Mouse (Mus musculus): ENCODE data around the gene Pak3. TPM values are rescaled to one million over a fixed set of nuclear protein-coding genes. Genes with fewer than 3 reads are reported as not detected.
"Not testable (repeated sequence)": the region's sequence is repeated elsewhere in the genome, so short reads cannot be mapped to it uniquely, and the experiment has no call there.

The Pak3 gene
- polyA plus RNA-seq (2015; fragmentation: Nextera tagmentation; extraction: Ambion mirVana): 1.1 and 1.3 TPM in 2 replicates

DNA sequence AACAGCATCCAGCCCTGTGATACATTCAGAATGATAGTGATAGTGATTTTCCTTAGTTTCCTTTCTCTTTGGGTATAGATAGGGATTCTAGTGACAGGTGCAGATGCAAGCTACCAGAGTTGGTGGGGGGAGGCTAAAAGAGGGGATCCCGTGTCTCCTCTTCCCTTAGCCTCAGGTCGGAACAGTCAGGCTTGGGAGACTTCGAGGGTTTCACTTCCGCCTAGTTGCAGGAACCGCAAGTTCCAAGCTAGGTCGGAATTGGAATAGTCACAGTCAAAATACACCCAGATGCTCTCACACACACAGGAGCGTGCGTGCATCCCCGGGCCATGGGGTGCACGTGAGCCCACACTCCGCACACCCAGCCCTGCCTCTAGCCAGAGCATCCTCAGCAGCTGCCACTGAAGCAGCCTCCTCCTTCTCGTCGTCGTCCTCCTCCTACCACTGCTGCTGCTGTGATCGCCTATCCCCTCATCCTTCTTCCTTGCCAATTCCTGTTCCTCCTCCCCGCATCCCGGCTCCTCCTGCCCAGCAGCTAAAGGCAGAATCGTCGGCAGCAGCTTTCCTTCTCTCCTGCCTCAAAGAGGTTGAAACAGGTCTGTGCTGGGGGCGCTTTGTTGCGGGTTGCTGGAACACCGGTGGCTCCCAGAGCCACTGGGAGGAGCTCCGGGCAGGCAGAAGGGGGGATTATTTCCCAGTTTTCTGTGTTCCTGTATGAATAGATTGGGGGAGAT lies at the start of gene Pak3:
Gene Pak3 (plus strand): TSS at position 424 of the 734 bp plus-strand sequence.
- H3K36me3 ChIP-seq (ENCODE audit: insufficient read depth, low read length): no peaks in the 10 kb centered on the region
- TF ChIP-seq EP300 (IDR thresholded peaks at IDR 0.05): no peak
- no peak for TF ChIP-seq CTCF (IDR thresholded peaks at IDR 0.05)

DNA sequence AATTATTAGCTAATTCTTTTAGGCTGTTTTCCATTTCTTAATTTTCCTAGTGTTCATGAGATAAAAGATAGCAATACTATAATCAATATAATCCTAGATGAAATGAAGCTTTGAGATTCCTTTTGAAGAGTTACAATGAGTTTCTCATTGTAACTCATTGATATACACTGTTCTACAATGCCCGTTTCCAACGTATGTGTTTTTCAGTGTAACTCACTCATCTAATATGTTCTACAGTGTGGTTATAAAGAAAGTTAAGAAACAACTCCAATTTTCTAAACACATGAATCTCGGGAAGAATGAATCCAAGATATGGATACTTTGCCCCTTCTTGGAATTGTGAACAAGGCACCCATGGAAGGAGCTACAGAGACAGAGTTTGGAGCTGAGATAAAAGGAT lies 35.5 kb upstream of the Pak3 start:
- DNase-seq (ENCODE audit: low spot score): peak; percentile 100
- no peaks in the 10 kb centered on the region for H3K9me3 ChIP-seq (ENCODE audit: low read length)
- H3K4me3 ChIP-seq (ENCODE audit: low read depth, low read length): no peak overlapping the region
- H3K9ac ChIP-seq (replicated peaks; ENCODE audit: low read depth): no peak overlapping the region
- no peaks in the 10 kb centered on the region for H3K36me3 ChIP-seq (ENCODE audit: insufficient read depth, low read length)
- no peak overlapping the region for H3K27ac ChIP-seq (ENCODE audit: low read length)
- no peak overlapping the region for H3K4me2 ChIP-seq (replicated peaks; ENCODE audit: low read depth, low read length)
- TF ChIP-seq CTCF (IDR thresholded peaks at IDR 0.05) (no peak), EP300 (IDR thresholded peaks at IDR 0.05) (no peak)
- 62% methylated on average over 3 of the region's 3 CpGs for WGBS
- no peaks in the 10 kb centered on the region for H3K4me1 ChIP-seq (ENCODE audit: insufficient read depth, low read depth, low read length)
- ATAC-seq: peak; percentile 100
- H3K27me3 ChIP-seq (replicated peaks; ENCODE audit: insufficient read depth, low read length): no peaks in the 10 kb centered on the region

More for the DNA sequence above, at the start of gene Pak3:
- Histone ChIP-seq H3K9me3 (ENCODE audit: low read length) (no peaks in the 10 kb centered on the region), H3K27me3 (replicated peaks; ENCODE audit: insufficient read depth, low read length) (no peaks in the 10 kb centered on the region), H3K4me2 (replicated peaks; ENCODE audit: low read depth, low read length) (peak within 1 kb of the TSS; percentile 28; the same call in 1 of the 2 replicates), H3K4me3 (ENCODE audit: low read depth, low read length) (0 out of 2 replicates have a peak within 1 kb of the TSS, but pooled peaks have one; percentile 3), H3K27ac (ENCODE audit: low read length) (no peak within 1 kb of the TSS), H3K4me1 (ENCODE audit: insufficient read depth, low read depth, low read length) (no peaks in the 10 kb centered on the region), H3K9ac (replicated peaks; ENCODE audit: low read depth) (no peak within 1 kb of the TSS)
- 15% methylated on average over 20 of the region's 23 CpGs for WGBS
- DNase-seq (ENCODE audit: low spot score) (no peak), ATAC-seq (no peak)

DNA sequence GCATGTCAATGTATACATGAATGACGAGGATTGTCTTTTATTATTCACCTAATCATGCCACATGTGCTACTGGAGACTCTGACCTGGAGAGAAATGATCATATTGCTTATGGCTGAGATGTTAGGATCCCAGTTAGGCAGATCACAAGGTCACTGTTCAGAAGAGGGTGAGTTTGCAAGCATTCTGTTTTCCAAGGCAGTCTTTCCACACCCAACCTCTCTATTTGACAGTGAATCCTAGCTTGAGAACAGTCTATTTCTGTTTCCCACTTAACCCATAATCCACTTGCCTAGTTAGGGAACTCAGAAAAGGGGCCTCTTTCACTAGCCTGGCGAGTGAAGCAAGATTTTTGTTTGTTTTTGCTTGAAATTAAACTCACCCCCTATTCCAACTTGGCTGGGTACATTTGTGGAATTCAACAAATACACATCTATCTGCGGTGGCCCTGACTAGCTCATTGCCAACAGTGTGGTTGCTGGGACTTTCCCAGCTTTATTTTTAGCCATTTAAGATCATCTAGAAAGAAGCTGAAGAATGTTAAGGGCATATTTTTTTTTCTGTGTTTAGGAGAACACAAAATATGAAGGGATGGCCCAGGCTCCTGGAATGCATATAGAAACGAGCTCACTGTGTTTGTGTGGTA lies 17.2 kb upstream of the Pak3 start:
- Histone ChIP-seq H3K27me3 (replicated peaks; ENCODE audit: insufficient read depth, low read length) (no peaks in the 10 kb centered on the region), H3K9me3 (ENCODE audit: low read length) (no peaks in the 10 kb centered on the region), H3K36me3 (ENCODE audit: insufficient read depth, low read length) (no peaks in the 10 kb centered on the region), H3K4me3 (ENCODE audit: low read depth, low read length) (no peak overlapping the region), H3K4me1 (ENCODE audit: insufficient read depth, low read depth, low read length) (no peaks in the 10 kb centered on the region), H3K27ac (ENCODE audit: low read length) (no peak overlapping the region), H3K4me2 (replicated peaks; ENCODE audit: low read depth, low read length) (no peak overlapping the region), H3K9ac (replicated peaks; ENCODE audit: low read depth) (no peak overlapping the region)
- TF ChIP-seq CTCF (IDR thresholded peaks at IDR 0.05) (no peak), EP300 (IDR thresholded peaks at IDR 0.05) (no peak)
- ATAC-seq (no peak), DNase-seq (ENCODE audit: low spot score) (peak; percentile 9)
- 34% methylated on average over 4 of the region's 4 CpGs for WGBS

DNA sequence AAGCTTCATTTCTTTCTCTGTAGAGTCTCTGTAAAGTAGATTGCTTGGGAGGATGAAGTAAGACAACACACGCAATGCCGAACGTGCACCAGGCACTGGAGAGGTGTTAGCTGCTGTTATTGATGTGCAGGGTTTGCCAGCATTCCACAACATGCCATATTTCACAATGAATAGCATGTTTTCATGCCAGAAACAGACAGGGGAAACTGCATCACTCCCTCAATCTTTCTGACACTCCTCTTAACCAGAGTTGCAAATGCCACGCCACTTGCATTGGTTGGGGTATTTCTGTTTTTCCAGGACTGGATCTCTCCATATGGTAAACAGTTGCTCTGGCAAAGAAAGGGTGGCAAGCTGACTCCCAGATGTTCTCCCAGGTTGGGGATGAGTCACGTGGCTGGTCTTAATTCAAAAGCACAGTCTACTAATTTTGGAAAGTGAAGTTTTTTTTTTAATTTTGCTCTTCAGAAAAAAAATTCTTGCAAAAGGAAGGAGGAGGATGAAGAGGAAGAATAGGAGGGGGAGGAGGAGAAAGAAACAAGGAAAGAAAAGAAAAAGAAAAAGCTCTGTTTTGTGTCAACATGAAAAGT lies 16.5 kb upstream of the Pak3 start:
- H3K4me1 ChIP-seq (ENCODE audit: insufficient read depth, low read depth, low read length): no peaks in the 10 kb centered on the region
- DNase-seq (ENCODE audit: low spot score): no peak
- no peak overlapping the region for H3K9ac ChIP-seq (replicated peaks; ENCODE audit: low read depth)
- H3K4me2 ChIP-seq (replicated peaks; ENCODE audit: low read depth, low read length): no peak overlapping the region
- WGBS: 31% methylated on average over 5 of the region's 5 CpGs
- H3K27me3 ChIP-seq (replicated peaks; ENCODE audit: insufficient read depth, low read length): no peaks in the 10 kb centered on the region
- no peak overlapping the region for H3K4me3 ChIP-seq (ENCODE audit: low read depth, low read length)
- no peak for TF ChIP-seq CTCF (IDR thresholded peaks at IDR 0.05)
- TF ChIP-seq EP300 (IDR thresholded peaks at IDR 0.05): no peak
- no peaks in the 10 kb centered on the region for H3K9me3 ChIP-seq (ENCODE audit: low read length)
- H3K27ac ChIP-seq (ENCODE audit: low read length): no peak overlapping the region
- ATAC-seq: no peak
- no peaks in the 10 kb centered on the region for H3K36me3 ChIP-seq (ENCODE audit: insufficient read depth, low read length)

DNA sequence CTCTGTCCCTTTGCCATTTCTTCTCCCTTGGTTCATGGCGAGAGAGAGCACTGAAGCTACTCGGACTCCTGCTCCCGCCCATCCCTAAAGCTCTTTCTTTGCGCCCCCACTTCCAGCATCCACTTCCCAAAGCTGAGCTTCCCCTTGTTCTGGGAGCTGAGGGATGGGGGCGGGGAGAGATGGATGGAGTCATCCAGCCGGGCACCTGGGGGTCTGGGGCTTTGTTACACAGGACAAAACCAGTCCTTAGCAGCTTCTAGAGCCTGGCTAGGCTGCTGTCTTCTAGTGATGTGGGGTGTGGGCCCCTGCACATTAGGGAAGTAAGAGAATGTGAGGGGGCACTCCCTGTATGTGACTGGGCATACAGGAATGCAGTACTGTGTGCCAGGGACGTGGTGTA lies 526 bp downstream of the Pak3 start:
- no peaks in the 10 kb centered on the region for H3K9me3 ChIP-seq (ENCODE audit: low read length)
- no peak overlapping the region for H3K27ac ChIP-seq (ENCODE audit: low read length)
- H3K27me3 ChIP-seq (replicated peaks; ENCODE audit: insufficient read depth, low read length): no peaks in the 10 kb centered on the region
- DNase-seq (ENCODE audit: low spot score) (no peak), ATAC-seq (peak; percentile 67)
- peak overlapping the region; percentile 28; the same call in 1 of the 2 replicates for H3K4me2 ChIP-seq (replicated peaks; ENCODE audit: low read depth, low read length)
- H3K9ac ChIP-seq (replicated peaks; ENCODE audit: low read depth): no peak overlapping the region
- no peaks in the 10 kb centered on the region for H3K36me3 ChIP-seq (ENCODE audit: insufficient read depth, low read length)
- WGBS: 16% methylated on average over 5 of the region's 7 CpGs
- no peaks in the 10 kb centered on the region for H3K4me1 ChIP-seq (ENCODE audit: insufficient read depth, low read depth, low read length)
- 0 out of 2 replicates have a peak overlapping the region, but pooled peaks have one; percentile 3 for H3K4me3 ChIP-seq (ENCODE audit: low read depth, low read length)
- TF ChIP-seq EP300 (IDR thresholded peaks at IDR 0.05) (no peak), CTCF (IDR thresholded peaks at IDR 0.05) (no peak)

DNA sequence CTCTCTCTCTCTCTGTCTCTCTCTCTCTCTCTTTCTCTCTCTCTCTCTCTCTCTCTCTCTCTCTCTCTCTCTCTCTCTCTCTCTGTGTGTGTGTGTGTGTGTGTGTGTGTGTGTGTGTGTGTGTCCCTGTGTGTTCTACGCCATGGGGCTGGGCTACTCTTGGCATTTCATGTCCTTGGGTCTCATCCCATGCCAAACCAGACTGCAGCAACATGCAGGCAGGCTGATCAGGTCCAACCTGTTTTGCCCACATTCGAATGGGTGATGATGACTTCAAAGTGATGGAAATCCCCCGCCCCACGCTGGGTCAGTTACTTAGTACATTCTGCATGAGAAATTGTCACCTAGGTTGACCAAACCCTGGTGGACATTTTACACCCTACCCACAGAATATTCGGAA lies 1.1 kb downstream of the Pak3 start:
- H3K4me3 ChIP-seq (ENCODE audit: low read depth, low read length); H3K27me3 ChIP-seq (replicated peaks; ENCODE audit: insufficient read depth, low read length); H3K9me3 ChIP-seq (ENCODE audit: low read length); H3K4me1 ChIP-seq (ENCODE audit: insufficient read depth, low read depth, low read length); H3K4me2 ChIP-seq (replicated peaks; ENCODE audit: low read depth, low read length); H3K27ac ChIP-seq (ENCODE audit: low read length); H3K36me3 ChIP-seq (ENCODE audit: insufficient read depth, low read length); DNase-seq (ENCODE audit: low spot score); ATAC-seq; H3K9ac ChIP-seq (replicated peaks; ENCODE audit: low read depth): not testable (repeated sequence)
- WGBS: 46% methylated on average over 4 of the region's 5 CpGs
